Mouse (Mus musculus) urinary bladder, postnatal 14 days (tissue): ENCODE measurements around the gene Suv39h2.

Experiments
- DNase-seq: peaks from one replicate; pipeline ENCODE4 v3.0.0; 2021; ENCODE audit warnings: low spot score

Suv39h2 gene

DNA sequence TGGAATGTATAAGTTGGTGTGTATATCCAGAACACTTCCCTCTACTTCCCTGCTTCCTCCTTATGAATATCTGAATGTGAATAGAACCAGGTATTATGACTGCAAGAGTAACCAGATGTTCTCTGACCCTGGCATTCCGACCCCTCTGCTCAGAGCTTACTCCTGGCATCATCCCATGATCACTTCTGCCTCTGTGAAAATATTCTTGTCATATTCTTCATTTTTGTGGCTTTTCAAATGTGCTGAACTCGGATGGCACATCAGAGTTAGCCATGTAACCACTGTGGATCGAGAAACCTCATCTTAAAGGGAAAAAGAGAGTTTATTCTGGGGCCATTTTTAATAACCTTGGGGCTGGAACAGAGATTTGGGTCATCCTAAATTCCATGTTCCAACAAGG lies 52.3 kb downstream of the Suv39h2 start, which contains the start of gene Meig1:
Gene Meig1, minus strand, starts transcription at position 101 of the 400 bp plus-strand sequence.
- no peak for DNase-seq

DNA sequence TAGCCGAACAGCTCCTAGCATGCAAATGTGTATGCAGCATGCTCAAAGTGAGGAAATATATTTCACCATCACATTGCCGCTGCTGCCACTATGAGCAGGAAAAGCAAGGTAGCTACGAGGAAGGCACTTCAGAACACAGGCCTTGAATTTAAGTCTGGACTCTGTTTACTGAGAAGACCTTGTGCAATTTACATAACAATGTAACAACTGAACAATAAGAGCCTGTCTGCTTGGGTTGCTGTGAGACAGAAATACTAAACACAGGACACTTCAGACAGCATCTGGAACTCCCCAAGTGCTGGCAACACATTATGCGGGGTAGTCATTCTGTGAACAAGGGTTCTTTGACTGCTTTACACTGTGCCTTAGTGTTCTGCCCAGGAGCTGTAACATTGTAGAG lies 54.7 kb downstream of the Suv39h2 start:
- DNase-seq = no peak

DNA sequence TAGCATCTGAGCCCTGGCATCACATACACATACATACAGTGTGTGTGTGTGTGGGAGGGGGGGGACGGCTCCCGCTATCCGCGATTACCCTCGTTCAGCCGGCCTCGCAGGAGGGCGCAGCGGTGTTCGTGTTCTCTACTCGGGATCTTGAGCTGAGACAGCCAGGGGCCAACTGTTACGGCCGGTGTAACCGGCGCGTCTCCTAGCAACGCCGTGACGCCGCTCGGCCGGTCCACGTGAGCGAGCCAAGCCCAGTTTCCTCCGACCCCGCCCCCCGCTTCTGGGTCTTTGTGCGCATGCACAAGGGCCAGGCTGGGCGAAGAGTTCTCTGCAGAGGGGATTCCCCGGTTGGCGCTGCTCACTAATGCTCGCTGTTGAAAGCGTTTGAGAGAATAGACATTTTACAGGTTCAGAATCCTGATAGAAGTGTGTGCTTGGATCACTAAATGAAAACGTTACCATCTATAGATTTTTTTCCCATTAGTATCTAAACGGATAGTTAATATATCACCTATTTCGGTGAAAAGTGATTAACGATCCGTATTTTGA lies 55.9 kb downstream of the Suv39h2 start:
- peak; percentile 97 for DNase-seq

DNA sequence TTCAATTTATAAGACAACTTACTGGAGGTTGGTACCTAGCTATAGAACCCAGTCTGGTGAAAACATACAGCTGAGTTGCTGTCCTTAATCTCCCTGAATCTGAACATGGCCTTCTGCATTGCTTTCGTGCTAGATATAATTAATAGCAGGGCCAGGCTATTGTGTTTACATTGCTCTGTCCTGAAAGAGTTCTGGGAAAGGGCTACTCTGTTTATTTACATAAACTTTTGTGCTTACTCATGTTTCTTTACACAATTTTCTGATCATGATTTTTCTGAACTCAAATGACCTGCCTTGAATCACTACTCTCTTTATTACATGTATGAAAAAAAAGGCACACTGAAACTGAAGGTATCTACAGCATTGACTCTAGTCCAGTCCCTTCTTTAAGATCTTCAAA lies 59.2 kb downstream of the Suv39h2 start:
- DNase-seq = no peak

DNA sequence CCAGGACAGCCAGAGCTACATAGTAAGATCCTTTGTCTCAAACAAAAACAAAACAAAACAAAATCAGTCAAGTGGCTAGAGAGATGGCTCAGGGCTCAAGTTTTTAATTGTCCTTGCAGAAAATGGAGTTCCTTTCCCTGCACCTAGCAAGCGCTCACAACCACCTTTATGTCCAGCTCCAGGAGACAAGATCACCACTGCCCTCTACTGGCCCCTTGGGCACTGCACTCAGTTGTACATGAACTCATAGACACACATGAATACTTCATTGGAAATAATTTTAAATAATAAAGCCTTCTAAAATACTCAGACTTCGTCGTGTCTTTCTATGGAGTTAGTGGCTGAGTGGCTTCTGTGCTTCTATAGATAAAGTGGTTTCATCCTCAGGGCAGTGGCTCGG lies 60.6 kb downstream of the Suv39h2 start:
- peak; percentile 66 for DNase-seq

DNA sequence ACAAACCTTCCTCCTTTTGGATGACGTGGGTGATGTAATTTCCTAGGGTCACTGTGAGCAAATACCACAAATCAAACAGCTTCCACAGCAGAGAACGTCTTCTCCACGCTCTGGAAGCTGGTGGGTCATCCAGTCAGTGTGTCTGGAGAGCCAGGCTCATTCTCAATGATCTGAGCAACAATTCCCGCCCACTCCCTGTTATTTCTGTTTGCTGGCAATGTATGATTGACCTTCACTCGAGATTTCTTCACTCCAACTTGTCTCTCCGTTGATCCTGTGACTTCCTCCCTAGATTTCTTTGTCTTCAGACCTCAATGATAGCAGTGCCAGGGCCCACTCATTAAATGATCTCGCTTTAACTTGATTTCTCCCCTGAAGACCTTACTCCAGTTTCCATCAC lies 67.1 kb downstream of the Suv39h2 start:
- no peak for DNase-seq

DNA sequence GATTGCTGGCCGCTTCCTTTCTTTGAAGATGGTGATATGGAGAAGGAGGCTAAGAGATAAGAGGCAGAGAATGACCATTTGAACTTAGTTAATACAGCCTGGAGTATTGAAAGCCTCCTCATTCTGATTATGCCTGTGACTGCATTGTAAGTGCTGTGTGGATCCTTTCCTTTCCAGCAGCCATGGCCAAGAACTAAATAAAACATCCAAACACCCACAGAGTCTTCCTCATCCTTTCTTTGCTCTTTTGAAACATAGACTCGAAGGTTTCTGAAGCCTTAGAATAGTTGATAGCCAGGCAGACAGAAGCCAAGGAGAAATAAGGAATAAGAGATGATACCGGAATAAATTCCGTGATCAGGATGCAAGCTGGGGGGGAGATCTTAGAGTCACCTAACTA lies 68.8 kb downstream of the Suv39h2 start:
- DNase-seq = no peak
